In genomic region chr9:64386466-64387211, GRCm38 (mm10) we compare ENCODE assay signal across 8 mouse cellular contexts. TPM values are rescaled to one million over a fixed set of nuclear protein-coding genes. Genes with fewer than 3 reads are reported as not detected.
A peak's percentile ranks its signal among the peaks of the same experiment; 100 is the strongest.
DNase-seq lines count a peak whose midpoint lies in the region; ATAC-seq and TF ChIP-seq lines count a peak whose summit lies in the region.

No protein-coding gene starts in this region.

- peak overlapping the region; percentile 66 for H3K9ac ChIP-seq in kidney, embryonic 16.5 days (replicated peaks; ENCODE audit: low read length)
- peak overlapping the region; percentile 63 for H3K9ac ChIP-seq in forebrain, embryonic 15.5 days (replicated peaks)
- H3K9ac ChIP-seq in liver, embryonic 12.5 days: no peak overlapping the region

- no peaks in the 10 kb centered on the region for H3K36me3 ChIP-seq in kidney, embryonic 16.5 days (ENCODE audit: insufficient read depth, low read length)
- no peaks in the 10 kb centered on the region for H3K36me3 ChIP-seq in forebrain, embryonic 15.5 days
- no peaks in the 10 kb centered on the region for H3K36me3 ChIP-seq in liver, embryonic 12.5 days
- no peaks in the 10 kb centered on the region for H3K36me3 ChIP-seq in kidney, adult 2 months (ENCODE audit: control insufficient read depth, insufficient read depth, low read length)

- peak overlapping the region; percentile 66 for H3K4me3 ChIP-seq in kidney, embryonic 16.5 days (ENCODE audit: low read length)
- H3K4me3 ChIP-seq in cerebellum, adult 2 months (replicated peaks; ENCODE audit: insufficient read depth, low read depth, low read length): peak overlapping the region; percentile 92
- peak overlapping the region; percentile 59 for H3K4me3 ChIP-seq in forebrain, embryonic 15.5 days
- peak overlapping the region; percentile 49 for H3K4me3 ChIP-seq in liver, embryonic 12.5 days
- no peak overlapping the region for H3K4me3 ChIP-seq in kidney, adult 2 months (ENCODE audit: insufficient read depth, low read depth, low read length)

- no peak for ATAC-seq in kidney, embryonic 16.5 days (ENCODE audit: low FRiP score, low TSS enrichment)
- ATAC-seq in forebrain, embryonic 15.5 days (replicated peaks): no peak
- no peak for ATAC-seq in liver, embryonic 12.5 days

- no peaks in the 10 kb centered on the region for H3K9me3 ChIP-seq in kidney, embryonic 16.5 days (ENCODE audit: low read length)
- no peaks in the 10 kb centered on the region for H3K9me3 ChIP-seq in forebrain, embryonic 15.5 days
- no peaks in the 10 kb centered on the region for H3K9me3 ChIP-seq in liver, embryonic 12.5 days (replicated peaks)

- no peak overlapping the region for H3K27ac ChIP-seq in kidney, embryonic 16.5 days (ENCODE audit: low read length)
- H3K27ac ChIP-seq in cerebellum, adult 2 months (ENCODE audit: insufficient read depth, low read length): peak overlapping the region; percentile 97
- H3K27ac ChIP-seq in forebrain, embryonic 15.5 days (replicated peaks): no peak overlapping the region
- no peak overlapping the region for H3K27ac ChIP-seq in liver, embryonic 12.5 days
- no peak overlapping the region for H3K27ac ChIP-seq in kidney, adult 2 months (ENCODE audit: insufficient read depth, low read depth, low read length)

- no peak for DNase-seq in kidney, postnatal 36 days
- peak; percentile 90 to 92 for DNase-seq in cerebellum, adult 2 months
- no peak for DNase-seq in thymus, postnatal 36 days
- no peak for DNase-seq in adrenal gland, adult 2 months
- DNase-seq in kidney, adult 2 months: no peak

- no peak for TF ChIP-seq POLR2A in cerebellum, adult 2 months (IDR thresholded peaks at IDR 0.05; ENCODE audit: borderline replicate concordance, insufficient read depth, low read length)
- no peak for TF ChIP-seq POLR2A in kidney, adult 2 months (IDR thresholded peaks at IDR 0.05; ENCODE audit: low read depth, low read length)

- under 1% methylated on average over 45 of the region's 45 CpGs for WGBS in kidney, embryonic 16.5 days
- under 1% methylated on average over 45 of the region's 45 CpGs for WGBS in cerebellum, adult 2 months
- WGBS in forebrain, embryonic 15.5 days: under 1% methylated on average over 45 of the region's 45 CpGs
- WGBS in liver, embryonic 12.5 days (ENCODE audit: insufficient replicate concordance): 4% methylated on average over 45 of the region's 45 CpGs
- WGBS in kidney, adult 2 months: 5% methylated on average over 45 of the region's 45 CpGs

- peak overlapping the region; percentile 99 for H3K4me2 ChIP-seq in kidney, embryonic 16.5 days (replicated peaks; ENCODE audit: low read depth, low read length)
- peak overlapping the region; percentile 100 for H3K4me2 ChIP-seq in forebrain, embryonic 15.5 days (replicated peaks)
- H3K4me2 ChIP-seq in liver, embryonic 12.5 days: peak overlapping the region; percentile 70

- TF ChIP-seq CTCF in cerebellum, adult 2 months (IDR thresholded peaks at IDR 0.05; ENCODE audit: borderline replicate concordance, insufficient read depth, low read depth, low read length): 0 out of 2 replicates have a peak, but pooled peaks have one; percentile 26
- no peak for TF ChIP-seq CTCF in kidney, adult 2 months (conservative IDR thresholded peaks at IDR 0.05; ENCODE audit: insufficient read depth, insufficient read length, low read depth, low read length)

- H3K4me1 ChIP-seq in kidney, embryonic 16.5 days (ENCODE audit: insufficient read depth, low read length): peaks cover 14% of the 10 kb centered on the region
- H3K4me1 ChIP-seq in cerebellum, adult 2 months (ENCODE audit: control insufficient read depth, insufficient read depth, low read length): peaks cover 27% of the 10 kb centered on the region
- H3K4me1 ChIP-seq in forebrain, embryonic 15.5 days: peaks cover 34% of the 10 kb centered on the region
- peaks cover 13% of the 10 kb centered on the region for H3K4me1 ChIP-seq in liver, embryonic 12.5 days
- no peaks in the 10 kb centered on the region for H3K4me1 ChIP-seq in kidney, adult 2 months (ENCODE audit: control insufficient read depth, insufficient read depth, low read length)

- peaks cover 46% of the 10 kb centered on the region for H3K27me3 ChIP-seq in kidney, embryonic 16.5 days (ENCODE audit: insufficient read depth, low read length)
- no peaks in the 10 kb centered on the region for H3K27me3 ChIP-seq in cerebellum, adult 2 months (ENCODE audit: control insufficient read depth, insufficient read depth, low read length)
- H3K27me3 ChIP-seq in forebrain, embryonic 15.5 days: peaks cover 31% of the 10 kb centered on the region; the same call in 1 of the 2 replicates
- peaks cover 93% of the 10 kb centered on the region for H3K27me3 ChIP-seq in liver, embryonic 12.5 days (replicated peaks)
- peaks cover 7% of the 10 kb centered on the region for H3K27me3 ChIP-seq in kidney, adult 2 months (replicated peaks; ENCODE audit: control insufficient read depth, insufficient read depth, low read length)

RNA-seq across cellular contexts. Expression of gene Megf11, which starts 1.2 kb away (rescaled TPM):
- polyA plus RNA-seq in kidney, embryonic 16.5 days (2015; fragmentation: Nextera tagmentation; extraction: Ambion mirVana): 4.7 and 4.9 TPM in 2 replicates
- polyA plus RNA-seq in cerebellum, adult 2 months (2012; rRNA removed): 66.9 and 85.2 TPM in 2 replicates
- polyA plus RNA-seq in forebrain, embryonic 15.5 days (2015; fragmentation: Nextera tagmentation; extraction: Ambion mirVana): 8.8 and 9.0 TPM in 2 replicates
- 0.27 and 0.31 TPM in 2 replicates for polyA plus RNA-seq in liver, embryonic 12.5 days (2016; fragmentation: Nextera tagmentation; extraction: Ambion mirVana)
- 1 to 10 TPM in 1 of 2 experiments, under 1 TPM in 1; 0.43 to 1.2 TPM for total RNA-seq in adrenal gland, adult 2 months (2021)
- polyA plus RNA-seq in adrenal gland, adult 2 months (2012; rRNA removed): 1.2 and 1.7 TPM in 2 replicates
- polyA plus RNA-seq in kidney, adult 2 months (2012; rRNA removed): 0.16 and 0.23 TPM in 2 replicates

RNA-seq across cellular contexts. Expression of gene Dis3l, which starts 45.6 kb away (rescaled TPM):
- 23.9 and 25.9 TPM in 2 replicates for polyA plus RNA-seq in kidney, embryonic 16.5 days (2015; fragmentation: Nextera tagmentation; extraction: Ambion mirVana)
- polyA plus RNA-seq in cerebellum, adult 2 months (2012; rRNA removed): 41.7 and 43.0 TPM in 2 replicates
- polyA plus RNA-seq in forebrain, embryonic 15.5 days (2015; fragmentation: Nextera tagmentation; extraction: Ambion mirVana): 23.4 and 23.7 TPM in 2 replicates
- polyA plus RNA-seq in liver, embryonic 12.5 days (2016; fragmentation: Nextera tagmentation; extraction: Ambion mirVana): 13.8 and 14.3 TPM in 2 replicates
- 10 to 100 TPM; 21.7 to 22.4 TPM for total RNA-seq in adrenal gland, adult 2 months (2021)
- 42.8 and 47.8 TPM in 2 replicates for polyA plus RNA-seq in adrenal gland, adult 2 months (2012; rRNA removed)
- polyA plus RNA-seq in kidney, adult 2 months (2012; rRNA removed): 13.0 and 13.6 TPM in 2 replicates

Comparison
In these comparisons a context has a peak if more than half of its experiments do, and no peak if none do; other contexts are left out.
1. DNase-seq: peak in cerebellum, adult 2 months (2 of 2); none in kidney, postnatal 36 days (0 of 2), thymus, postnatal 36 days (0 of 2), adrenal gland, adult 2 months (single experiment) and kidney, adult 2 months (single experiment).
2. Peak in every context shown above with its lines, with median percentiles within 50 percentile points of each other: H3K4me2 ChIP-seq.